Mouse (Mus musculus) adrenal gland, adult (tissue): Measurements from ENCODE around the gene Sdr9c7.
"Not testable (repeated sequence)": the region's sequence is repeated elsewhere in the genome, so short reads cannot be mapped to it uniquely, and the experiment has no call there.

Experiments used
- DNase-seq, 2 experiments: peaks; one replicate each; pipeline ENCODE4 v3.0.0; 2022 to 2023; ENCODE audit warnings: low spot score in 1 of 2; ENCODE audit not compliant: inconsistent age in 2 of 2

Gene Sdr9c7

GRCm38 (mm10) chr10:127898218-127898617 lies at the start of gene Sdr9c7:
Sdr9c7 (plus strand) TSS chr10:127898518.
- DNase-seq = no peak

GRCm38 (mm10) chr10:127849628-127850027 lies 48.7 kb upstream of the Sdr9c7 start, which contains the start of gene Rdh19:
Rdh19 (plus strand) TSS chr10:127849928.
- DNase-seq = no peak

- no peak for DNase-seq
Observed at GRCm38 (mm10) chr10:127856376-127856775, 41.9 kb upstream of the Sdr9c7 start.

- no peak for DNase-seq
Observed at GRCm38 (mm10) chr10:127864931-127865330, 33.4 kb upstream of the Sdr9c7 start.

- DNase-seq = no peak
Observed at GRCm38 (mm10) chr10:127866232-127866631, 32.1 kb upstream of the Sdr9c7 start, which contains the start of gene Rdh16f2. Rdh16f2 (plus strand) TSS chr10:127866474.

GRCm38 (mm10) chr10:127872484-127872883 lies 25.8 kb upstream of the Sdr9c7 start:
- peak; percentile 24 to 72 for DNase-seq

GRCm38 (mm10) chr10:127877681-127878080 lies 20.6 kb upstream of the Sdr9c7 start:
- no peak for DNase-seq

GRCm38 (mm10) chr10:127878262-127879057 lies 19.9 kb upstream of the Sdr9c7 start:
- no peak for DNase-seq

GRCm38 (mm10) chr10:127879155-127879688 lies 19.1 kb upstream of the Sdr9c7 start:
- DNase-seq = no peak

GRCm38 (mm10) chr10:127881041-127881440 lies 17.3 kb upstream of the Sdr9c7 start:
- DNase-seq = no peak

- no peak for DNase-seq
Observed at GRCm38 (mm10) chr10:127886551-127886950, 11.8 kb upstream of the Sdr9c7 start.

GRCm38 (mm10) chr10:127886971-127887370 lies 11.3 kb upstream of the Sdr9c7 start:
- no peak for DNase-seq

- no peak for DNase-seq
Observed at GRCm38 (mm10) chr10:127888605-127889004, 9.7 kb upstream of the Sdr9c7 start, which contains the start of gene Rdh7. Rdh7 (minus strand) TSS chr10:127888817.

GRCm38 (mm10) chr10:127891481-127891880 lies 6.8 kb upstream of the Sdr9c7 start:
- no peak for DNase-seq

GRCm38 (mm10) chr10:127893163-127894022 lies 4.9 kb upstream of the Sdr9c7 start:
- not testable (repeated sequence) for DNase-seq

- DNase-seq = no peak
Observed at GRCm38 (mm10) chr10:127896705-127897104, 1.6 kb upstream of the Sdr9c7 start.

- DNase-seq = no peak
Observed at GRCm38 (mm10) chr10:127897506-127897905, 812 bp upstream of the Sdr9c7 start.

GRCm38 (mm10) chr10:127899783-127900182 lies 1.5 kb downstream of the Sdr9c7 start:
- no peak for DNase-seq

GRCm38 (mm10) chr10:127901751-127902150 lies 3.4 kb downstream of the Sdr9c7 start:
- no peak for DNase-seq

- peak; percentile 67 to 82 for DNase-seq
Observed at GRCm38 (mm10) chr10:127903116-127903515, 4.8 kb downstream of the Sdr9c7 start.

- peak; percentile 85 to 90 for DNase-seq
Observed at GRCm38 (mm10) chr10:127904718-127905446, 6.6 kb downstream of the Sdr9c7 start.
